ENCODE assay signal across 23 mouse cellular contexts in the genomic region with DNA sequence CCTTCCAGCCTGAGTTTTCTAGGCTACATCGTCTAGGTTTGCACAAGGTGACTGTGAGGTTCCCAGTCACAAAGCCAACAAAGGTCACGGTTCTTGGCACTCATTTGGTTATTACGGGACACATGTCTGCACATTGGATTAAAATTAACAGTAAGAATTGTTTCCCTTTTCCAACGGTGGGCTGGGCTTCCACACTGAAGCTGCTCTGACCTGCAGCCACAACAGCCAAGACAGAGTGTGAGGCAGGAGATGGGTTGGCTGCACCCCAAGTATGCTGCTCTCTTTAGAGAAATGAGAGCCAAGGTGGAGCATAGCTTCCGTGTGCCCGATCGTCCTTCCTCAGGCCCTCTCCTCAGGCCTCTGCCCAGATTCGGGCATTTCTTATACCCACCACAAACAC. TPM values are rescaled to one million over a fixed set of nuclear protein-coding genes. Genes with fewer than 3 reads are reported as not detected.
DNase-seq lines count a peak whose midpoint lies in the region; ATAC-seq and TF ChIP-seq lines count a peak whose summit lies in the region.
"Had no signal": no experiment of that assay in that cellular context is flagged by ENCODE, and none has a peak within 500 bp of the region (broad histone marks: within the 10 kb centered on the region; RNA-seq: fewer than 3 reads in every experiment).

No protein-coding gene starts in this region.

- H3K9me3 ChIP-seq in liver, embryonic 12.5 days (replicated peaks): no peaks in the 10 kb centered on the region
- H3K9me3 ChIP-seq: embryonic facial prominence, embryonic 10.5 days; heart, embryonic 15.5 days; hindbrain, embryonic 12.5 days; limb, embryonic 13.5 days; midbrain, embryonic 13.5 days had no signal

- H3K4me3 ChIP-seq in liver, adult 2 months (ENCODE audit: insufficient read depth, low read depth, low read length): no peak overlapping the region
- H3K4me3 ChIP-seq in liver, embryonic 12.5 days: no peak overlapping the region
- H3K4me3 ChIP-seq: embryonic facial prominence, embryonic 10.5 days; heart, embryonic 15.5 days; hindbrain, embryonic 12.5 days; layer of hippocampus, adult 2 months; limb, embryonic 13.5 days; midbrain, embryonic 13.5 days had no signal

- DNase-seq in cerebellum, postnatal 10 days: peak; percentile 53 to 60
- DNase-seq in cerebellum, adult 9-10 months: no peak
- DNase-seq in heart, adult 9 months (ENCODE audit: low spot score in 2 of 2): peak; percentile 28 to 40
- no peak for DNase-seq in heart, postnatal 25 days (ENCODE audit: low spot score)
- peak; percentile 20 for DNase-seq in liver, adult 2 months (ENCODE audit: extremely low read depth, low read depth, low spot score)
- DNase-seq in urinary bladder, postnatal 4 days (ENCODE audit: low spot score in 2 of 2): no peak
- DNase-seq in urinary bladder, postnatal 10 days (ENCODE audit: low spot score): no peak
- DNase-seq: adrenal gland, postnatal 10 days; cerebellum, adult 8-10 months; forebrain, postnatal 0 days; gastrocnemius, postnatal 36 days; layer of hippocampus, postnatal 36 days; lung, embryonic 14.5 days; thymus, adult 2 months had no signal

- intact Hi-C loops in heart, postnatal 25 days (cut with DNase I): no loop called here

- H3K27ac ChIP-seq in liver, adult 2 months (replicated peaks; ENCODE audit: insufficient read depth, low read depth, low read length): no peak overlapping the region
- H3K27ac ChIP-seq in liver, embryonic 12.5 days: no peak overlapping the region
- H3K27ac ChIP-seq: embryonic facial prominence, embryonic 10.5 days; hindbrain, embryonic 12.5 days; layer of hippocampus, adult 2 months; liver, embryonic 14.5 days; midbrain, embryonic 13.5 days had no signal

- H3K36me3 ChIP-seq in liver, adult 2 months (ENCODE audit: control insufficient read depth, insufficient read depth, low read length): peaks cover 25% of the 10 kb centered on the region
- peaks cover 82% of the 10 kb centered on the region for H3K36me3 ChIP-seq in liver, embryonic 12.5 days
- H3K36me3 ChIP-seq: hindbrain, embryonic 12.5 days; midbrain, embryonic 13.5 days had no signal

- no peaks in the 10 kb centered on the region for H3K79me2 ChIP-seq in liver, adult 2 months (ENCODE audit: control insufficient read depth, insufficient read depth, low read length)

- no peak for ATAC-seq in liver, embryonic 12.5 days
- ATAC-seq: forebrain, postnatal 0 days; intestine, postnatal 0 days; midbrain, embryonic 13.5 days had no signal

- peaks cover 2% of the 10 kb centered on the region; the same call in 1 of the 2 replicates for H3K4me1 ChIP-seq in liver, adult 2 months (ENCODE audit: control insufficient read depth, insufficient read depth, low read length)
- 0 out of 2 replicates have a peak, but pooled peaks cover 5% of the 10 kb centered on the region for H3K4me1 ChIP-seq in liver, embryonic 12.5 days
- H3K4me1 ChIP-seq: hindbrain, embryonic 12.5 days; midbrain, embryonic 13.5 days had no signal

- WGBS in liver, adult 2 months: 62% methylated on average over 8 of the region's 8 CpGs
- 85% methylated on average over 8 of the region's 8 CpGs for WGBS in liver, embryonic 12.5 days (ENCODE audit: insufficient replicate concordance)

- no peaks in the 10 kb centered on the region for H3K27me3 ChIP-seq in liver, adult 2 months (ENCODE audit: control insufficient read depth, insufficient read depth, low read length)
- no peaks in the 10 kb centered on the region for H3K27me3 ChIP-seq in liver, embryonic 12.5 days (replicated peaks)
- H3K27me3 ChIP-seq: heart, embryonic 15.5 days; hindbrain, embryonic 12.5 days; limb, embryonic 13.5 days; midbrain, embryonic 13.5 days had no signal

- no peak for TF ChIP-seq POLR2A in liver, adult 2 months (IDR thresholded peaks at IDR 0.05; ENCODE audit: extremely low read depth, insufficient read depth, low read length)

- no peak overlapping the region for H3K4me2 ChIP-seq in liver, embryonic 12.5 days
- H3K4me2 ChIP-seq: heart, embryonic 15.5 days; hindbrain, embryonic 12.5 days; limb, embryonic 13.5 days; lung, embryonic 14.5 days; midbrain, embryonic 13.5 days had no signal

- H3K9ac ChIP-seq in liver, adult 2 months (ENCODE audit: low read depth, low read length): no peak overlapping the region
- no peak overlapping the region for H3K9ac ChIP-seq in liver, embryonic 12.5 days
- H3K9ac ChIP-seq: forebrain, postnatal 0 days; heart, embryonic 15.5 days; hindbrain, embryonic 12.5 days; limb, embryonic 13.5 days; lung, embryonic 14.5 days; midbrain, embryonic 13.5 days had no signal

- TF ChIP-seq CTCF in liver, adult 2 months (IDR thresholded peaks at IDR 0.05; ENCODE audit: low read depth, low read length): no peak

RNA-seq across cellular contexts. Expression of gene Wipi1, which starts 17.0 kb away (rescaled TPM):
- total RNA-seq in heart, postnatal 25 days (2021): 100 to 1,000 TPM; 105 to 107 TPM
- 8.5 and 8.8 TPM in 2 replicates for total RNA-seq in liver, adult 2 months (2014; rRNA removed)
- 6.4 and 7.3 TPM in 2 replicates for polyA plus RNA-seq in liver, adult 2 months (2012; rRNA removed)
- 31.7 and 33.5 TPM in 2 replicates for polyA plus RNA-seq in liver, embryonic 12.5 days (2016; fragmentation: Nextera tagmentation; extraction: Ambion mirVana)

RNA-seq across cellular contexts. Expression of gene Prkar1a, which starts 54.4 kb away (rescaled TPM):
- total RNA-seq in heart, postnatal 25 days (2021): 100 to 1,000 TPM; 330 to 341 TPM
- 47.2 and 56.4 TPM in 2 replicates for total RNA-seq in liver, adult 2 months (2014; rRNA removed)
- 51.1 and 59.9 TPM in 2 replicates for polyA plus RNA-seq in liver, adult 2 months (2012; rRNA removed)
- 165 and 171 TPM in 2 replicates for polyA plus RNA-seq in liver, embryonic 12.5 days (2016; fragmentation: Nextera tagmentation; extraction: Ambion mirVana)

Comparison
In these comparisons a context has a peak if more than half of its experiments do, and no peak if none do; other contexts are left out.
1. DNase-seq: peak in cerebellum, postnatal 10 days (2 of 2), heart, adult 9 months (2 of 2) and liver, adult 2 months (single experiment); none in cerebellum, adult 9-10 months (single experiment), heart, postnatal 25 days (single experiment), urinary bladder, postnatal 4 days (0 of 2) and urinary bladder, postnatal 10 days (single experiment).
2. RNA of gene Wipi1, which starts 17.0 kb away (total RNA-seq): 105 to 107 TPM in heart, postnatal 25 days; 8.5 to 8.8 TPM in liver, adult 2 months; every median in the first group is over 10 times any median in the second.